Mouse (Mus musculus) small intestine, adult 2 months (tissue): ENCODE results near the gene Xpnpep3.

Experiments
- CTCF ChIP-seq: fragments of 200-500 bp; IDR thresholded peaks from 2 replicates; pipeline ENCODE4 v1.5.1; 2012; ENCODE audit warnings: low read depth, mild to moderate bottlenecking, control low read depth, inconsistent platforms, low read length, moderate library complexity, mixed read lengths; ENCODE audit not compliant: insufficient replicate concordance, insufficient read length; ENCODE audit errors: extremely low read depth
- POLR2A ChIP-seq: fragments of 200-500 bp; IDR thresholded peaks from 2 replicates; pipeline ENCODE4 v1.6.1; 2012; ENCODE audit warnings: low read depth, mild to moderate bottlenecking, control low read depth, inconsistent platforms, low read length, moderate library complexity

DNA sequence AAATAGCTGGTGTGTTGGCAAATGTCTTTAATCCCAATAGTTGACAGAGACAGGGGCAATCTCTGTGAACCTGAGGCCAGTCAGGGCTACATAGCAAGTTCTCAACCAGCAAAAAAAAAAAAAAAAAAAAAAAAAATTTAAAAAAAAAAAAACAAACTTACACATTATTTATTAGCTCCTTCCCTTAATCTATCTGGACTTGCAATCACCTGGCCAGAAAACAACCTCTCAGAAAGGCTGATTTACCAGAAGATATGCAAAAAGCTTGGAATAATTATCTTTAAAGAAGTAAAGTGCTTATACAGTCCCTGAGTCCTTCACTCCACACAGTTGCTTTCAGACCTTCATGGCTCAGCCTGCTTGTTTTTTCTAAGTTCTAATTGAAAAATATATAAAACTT lies 1.7 kb upstream of the Xpnpep3 start:
- TF ChIP-seq CTCF (no peak), POLR2A (no peak)
